Mouse (Mus musculus): ENCODE results near the gene Ptprk.

DNA sequence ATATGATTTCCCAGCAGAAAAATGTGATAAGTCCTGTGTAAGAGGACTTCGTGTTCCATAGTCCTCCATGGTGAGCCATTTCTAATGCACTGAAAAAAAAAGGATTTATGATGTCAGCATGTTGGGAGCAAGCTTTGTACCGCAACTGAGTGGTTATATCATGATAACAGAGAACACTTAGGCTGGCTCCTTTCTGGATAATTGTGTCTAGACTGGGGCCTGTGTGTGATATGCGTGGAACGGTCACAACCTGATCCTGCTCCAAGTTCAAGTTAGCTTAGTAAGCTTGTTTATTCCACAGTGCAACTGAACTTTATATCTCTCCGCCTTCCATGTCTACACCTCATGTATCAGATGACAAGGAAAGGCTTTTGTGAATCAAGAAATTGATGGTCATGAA, 260.6 kb downstream of the Ptprk start:
- TF ChIP-seq EP300 (IDR thresholded peaks at IDR 0.05; ENCODE audit: insufficient read depth, low read depth, low read length) (no peak), CTCF (IDR thresholded peaks at IDR 0.05) (no peak)
